Mouse (Mus musculus) embryonic fibroblast, embryonic 13.5 days (primary cell): ENCODE results near the gene Gas6. TPM values are rescaled to one million over a fixed set of nuclear protein-coding genes. Genes with fewer than 3 reads are reported as not detected.

ENCODE experiments used
- H3K27ac ChIP-seq: 2 replicates; pipeline ENCODE4 v1.5.1; 2012; ENCODE audit warnings: low read length, control low read depth, inconsistent platforms; ENCODE audit not compliant: insufficient read depth
- H3K4me1 ChIP-seq: 2 replicates; pipeline ENCODE4 v1.6.1; 2011; ENCODE audit warnings: low read length; ENCODE audit not compliant: control insufficient read depth, insufficient read depth
- H3K4me3 ChIP-seq: 2 replicates; pipeline ENCODE4 v1.5.1; 2011; ENCODE audit warnings: mild to moderate bottlenecking, control low read depth, low read length; ENCODE audit not compliant: insufficient read depth
- CTCF ChIP-seq: IDR thresholded peaks from 2 replicates; pipeline ENCODE4 v1.5.1; 2011; ENCODE audit warnings: mild to moderate bottlenecking, control low read depth, low read length, moderate library complexity, borderline replicate concordance; ENCODE audit not compliant: insufficient read depth
- POLR2A ChIP-seq: IDR thresholded peaks from 2 replicates; pipeline ENCODE4 v1.6.1; 2011; ENCODE audit warnings: low read depth, mild to moderate bottlenecking, control low read depth, low read length, moderate library complexity
- polyA plus RNA-seq: library from polyadenylated mRNA; stranded (reverse); fragments of >200 nt; gene quantifications from 2 replicates; pipeline ENCODE4 v1.2.4, GENCODE M21; 2011; ENCODE audit warnings: low read depth; ENCODE audit not compliant: missing spikeins, insufficient read length

Gene Gas6
- polyA plus RNA-seq, 1 experiment: 131 TPM

- TF ChIP-seq CTCF: no peak
- no peak for TF ChIP-seq POLR2A
- no peaks in the 10 kb centered on the region for H3K4me1 ChIP-seq
Observed at GRCm38 (mm10) chr8:13446456-13446855, 47.8 kb downstream of the Gas6 start.

DNA sequence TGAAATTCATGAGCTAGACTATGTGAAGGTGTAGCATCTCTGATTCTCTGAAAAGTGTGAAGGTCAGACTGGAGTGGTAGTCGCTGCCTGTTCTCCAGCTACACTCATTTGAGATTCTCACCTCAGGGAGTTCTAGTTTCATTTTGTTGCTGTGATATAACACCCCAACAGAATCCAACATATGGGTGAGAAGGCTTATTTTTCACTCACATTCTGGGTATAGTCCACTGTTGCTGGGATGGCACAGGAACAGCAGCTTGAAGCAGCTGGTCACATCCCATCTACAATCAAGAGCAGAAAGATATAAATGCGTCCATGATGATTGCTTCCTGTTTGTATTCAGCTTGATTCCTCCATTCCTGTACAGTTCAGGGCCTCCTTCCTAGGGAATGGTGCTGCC lies 52.1 kb downstream of the Gas6 start:
- Histone ChIP-seq H3K4me1 (no peaks in the 10 kb centered on the region), H3K4me3 (no peak overlapping the region), H3K27ac (no peak overlapping the region)
- TF ChIP-seq POLR2A (no peak), CTCF (no peak)

More at GRCm38 (mm10) chr8:13446456-13446855, 47.8 kb downstream of the Gas6 start:
- Histone ChIP-seq H3K27ac (no peak overlapping the region), H3K4me3 (no peak overlapping the region)

DNA sequence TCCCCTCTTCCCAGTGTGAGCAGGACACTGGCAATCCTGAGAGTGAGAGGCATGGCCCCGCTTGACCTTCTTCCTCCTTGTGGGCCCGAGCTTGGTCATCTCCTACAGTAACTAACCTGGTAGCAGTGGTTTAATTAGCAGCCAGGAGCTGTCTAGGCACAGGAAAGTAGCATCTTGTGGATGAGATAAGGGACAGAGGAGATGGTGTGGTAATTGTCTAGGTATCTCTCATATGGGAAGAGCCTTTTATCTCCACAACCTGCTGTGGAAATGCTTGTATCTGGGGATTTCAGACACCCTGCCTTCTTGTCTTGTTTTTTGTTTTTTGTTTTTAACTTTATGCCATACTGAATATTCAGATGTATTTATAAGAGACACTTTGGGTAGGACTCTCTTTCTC lies 56.8 kb downstream of the Gas6 start:
- no peak overlapping the region for H3K27ac ChIP-seq
- no peak for TF ChIP-seq CTCF
- no peak overlapping the region for H3K4me3 ChIP-seq
- H3K4me1 ChIP-seq: no peaks in the 10 kb centered on the region

DNA sequence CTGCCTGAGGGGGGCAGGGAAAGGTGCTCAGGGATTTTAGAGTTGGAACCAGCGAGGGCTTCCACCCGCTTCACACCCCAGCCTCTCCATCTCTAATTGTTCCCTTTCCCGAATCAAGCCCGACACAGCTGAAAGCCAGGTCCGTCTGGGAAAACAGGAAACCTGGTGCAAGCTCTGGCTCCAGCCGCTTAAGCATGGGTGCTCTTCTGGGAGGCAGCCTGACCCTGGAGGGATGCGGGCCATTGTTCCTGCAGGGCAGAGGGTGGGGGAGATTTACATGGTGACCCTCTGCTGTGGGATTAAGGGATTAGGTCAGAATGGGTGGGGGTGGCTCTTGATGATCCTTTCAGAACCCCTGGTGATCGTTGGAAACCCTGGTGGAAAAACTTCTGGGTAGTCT lies 58.2 kb downstream of the Gas6 start:
- H3K4me3 ChIP-seq: no peak overlapping the region
- H3K27ac ChIP-seq: no peak overlapping the region
- no peaks in the 10 kb centered on the region for H3K4me1 ChIP-seq
- TF ChIP-seq CTCF: no peak
- no peak for TF ChIP-seq POLR2A

GRCm38 (mm10) chr8:13434889-13435288 lies 59.4 kb downstream of the Gas6 start, which contains the start of gene Tmem255b:
Tmem255b (plus strand) TSS chr8:13435189.
- no peak for TF ChIP-seq CTCF
- TF ChIP-seq POLR2A: no peak

GRCm38 (mm10) chr8:13433130-13433529 lies 61.2 kb downstream of the Gas6 start:
- H3K4me1 ChIP-seq: no peaks in the 10 kb centered on the region
- no peak overlapping the region for H3K27ac ChIP-seq
- no peak for TF ChIP-seq POLR2A
- no peak for TF ChIP-seq CTCF
- H3K4me3 ChIP-seq: no peak overlapping the region

More at GRCm38 (mm10) chr8:13434889-13435288, 59.4 kb downstream of the Gas6 start, which contains the start of gene Tmem255b:
- Histone ChIP-seq H3K27ac (no peak within 1 kb of the TSS), H3K4me1 (no peaks in the 10 kb centered on the region), H3K4me3 (no peak within 1 kb of the TSS)

- no peak for TF ChIP-seq POLR2A
- no peak for TF ChIP-seq CTCF
- Histone ChIP-seq H3K4me1 (no peaks in the 10 kb centered on the region), H3K4me3 (no peak overlapping the region), H3K27ac (no peak overlapping the region)
Observed at GRCm38 (mm10) chr8:13430866-13431265, 63.4 kb downstream of the Gas6 start.

GRCm38 (mm10) chr8:13430412-13430811 lies 63.9 kb downstream of the Gas6 start:
- H3K27ac ChIP-seq: no peak overlapping the region
- TF ChIP-seq POLR2A (no peak), CTCF (no peak)
- H3K4me1 ChIP-seq: no peaks in the 10 kb centered on the region
- no peak overlapping the region for H3K4me3 ChIP-seq

GRCm38 (mm10) chr8:13428156-13428555 lies 66.1 kb downstream of the Gas6 start:
- Histone ChIP-seq H3K4me1 (no peaks in the 10 kb centered on the region), H3K27ac (no peak overlapping the region), H3K4me3 (no peak overlapping the region)
- TF ChIP-seq CTCF: no peak
- no peak for TF ChIP-seq POLR2A

GRCm38 (mm10) chr8:13427351-13427750 lies 66.9 kb downstream of the Gas6 start:
- Histone ChIP-seq H3K4me3 (no peak overlapping the region), H3K4me1 (no peaks in the 10 kb centered on the region)
- TF ChIP-seq POLR2A: no peak
- TF ChIP-seq CTCF: no peak

DNA sequence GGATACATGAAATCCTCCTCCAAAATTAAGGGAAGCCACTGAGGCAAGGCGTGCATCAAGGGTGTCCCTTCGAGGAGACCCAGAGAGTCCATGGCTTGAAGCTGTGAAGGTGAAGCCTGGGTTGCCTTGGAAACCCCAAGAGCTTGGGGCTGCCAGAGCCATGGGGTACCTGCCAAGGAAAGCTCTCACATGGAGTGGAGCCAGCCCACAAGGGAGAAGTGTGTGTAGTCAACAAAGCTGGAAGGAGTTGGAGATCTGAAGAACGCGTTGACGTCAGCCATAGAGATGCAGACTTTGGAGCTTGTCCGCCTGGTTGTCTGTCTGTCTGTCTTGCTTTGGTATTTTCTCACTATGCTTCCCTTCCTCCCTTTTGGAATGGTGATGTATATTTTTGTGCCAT lies 73.3 kb downstream of the Gas6 start:
- no peak for TF ChIP-seq POLR2A
- no peak for TF ChIP-seq CTCF
- no peak overlapping the region for H3K27ac ChIP-seq

More at GRCm38 (mm10) chr8:13427351-13427750, 66.9 kb downstream of the Gas6 start:
- no peak overlapping the region for H3K27ac ChIP-seq

More for the DNA sequence above, 73.3 kb downstream of the Gas6 start:
- Histone ChIP-seq H3K4me3 (no peak overlapping the region), H3K4me1 (no peaks in the 10 kb centered on the region)
